Mouse (Mus musculus): Measurements from ENCODE around the gene Oas1e.
"Not testable (repeated sequence)": the region's sequence is repeated elsewhere in the genome, so short reads cannot be mapped to it uniquely, and the experiment has no call there.

DNA sequence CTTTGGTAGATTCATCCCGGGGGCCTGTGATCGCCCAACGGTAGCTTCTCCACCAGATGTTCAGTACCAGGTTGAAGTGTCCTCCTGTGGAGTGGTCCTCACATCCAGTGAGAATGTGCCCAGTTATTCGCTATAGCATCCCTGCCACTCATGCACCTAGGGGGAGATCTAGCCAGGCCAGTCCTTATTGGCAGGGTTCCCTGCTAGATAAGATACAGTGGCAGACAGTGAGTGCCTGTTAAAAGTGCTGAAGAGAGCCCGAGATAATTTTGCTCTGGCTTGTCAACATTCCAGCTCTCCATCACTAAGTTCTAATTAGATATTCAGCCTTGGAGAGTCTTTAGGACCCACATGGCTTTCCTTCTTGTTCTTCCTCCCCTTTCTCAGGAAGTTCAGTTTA is 2.8 kb upstream of the Oas1e start:
- TF ChIP-seq CTCF (IDR thresholded peaks at IDR 0.05; ENCODE audit: low read depth, low read length); POLR2A (IDR thresholded peaks at IDR 0.05; ENCODE audit: extremely low read depth, insufficient read depth, low read length): not testable (repeated sequence)

Data from liver, adult 2 months (tissue).